8 mouse cellular contexts compared by ENCODE assay signal in the genomic region with DNA sequence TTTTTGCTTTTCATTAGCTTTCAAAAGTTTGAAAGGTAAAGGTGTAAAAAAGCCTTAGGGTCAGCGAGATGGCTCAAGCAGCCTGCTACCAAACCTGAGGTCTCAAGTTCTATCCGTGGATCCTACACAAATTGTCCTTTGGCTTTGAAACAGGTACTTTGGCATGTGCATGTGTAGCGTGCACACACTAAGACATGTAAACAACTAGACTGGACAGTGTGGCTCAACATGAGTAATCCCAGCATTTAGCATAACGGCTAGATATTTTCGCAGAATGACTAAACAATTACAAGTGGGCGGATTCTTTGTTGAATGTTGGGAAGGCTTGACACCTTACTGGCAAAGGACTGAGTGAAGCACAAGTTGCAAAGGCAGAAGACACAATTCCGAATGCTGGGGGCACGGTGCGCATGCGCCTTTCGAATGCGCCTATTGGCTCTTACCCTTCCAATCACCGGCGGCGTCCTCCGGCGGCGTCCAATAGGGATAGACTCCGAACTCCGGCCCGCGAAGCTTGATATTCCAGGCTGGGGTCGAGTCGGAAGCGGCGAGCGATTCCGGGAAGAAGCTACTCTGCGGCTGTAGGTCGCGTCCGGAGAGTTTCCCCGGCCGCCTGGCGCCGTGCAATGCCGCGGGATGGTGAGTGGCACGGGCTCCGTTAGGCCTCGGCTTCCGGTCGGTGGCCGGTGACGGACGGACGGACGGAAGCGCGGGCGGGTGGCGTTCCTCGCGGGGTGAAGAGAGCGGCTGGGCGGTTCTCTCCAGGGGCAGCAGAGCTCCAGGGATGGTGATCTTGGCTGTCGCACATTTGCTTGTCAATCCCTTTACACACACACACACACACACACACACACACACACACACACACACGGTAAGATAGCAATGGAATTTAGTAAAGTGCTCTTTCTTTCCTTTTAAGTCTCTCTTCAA. TPM values are rescaled to one million over a fixed set of nuclear protein-coding genes. Genes with fewer than 3 reads are reported as not detected.
DNase-seq lines count a peak whose midpoint lies in the region; ATAC-seq lines count a peak whose summit lies in the region.

A gene (plus strand): TSS at position 486 of the 930 bp plus-strand sequence.

- WGBS in heart, embryonic 14.5 days = 1% methylated on average over 58 of the region's 58 CpGs
- WGBS in liver, embryonic 13.5 days (ENCODE audit: insufficient replicate concordance) = 1% methylated on average over 58 of the region's 58 CpGs
- 1% methylated on average over 58 of the region's 58 CpGs for WGBS in stomach, embryonic 16.5 days

- H3K9ac ChIP-seq in heart, embryonic 14.5 days (ENCODE audit: low read length) = peak within 1 kb of the TSS; percentile 71
- peak within 1 kb of the TSS; percentile 87 for H3K9ac ChIP-seq in liver, embryonic 13.5 days
- peak within 1 kb of the TSS; percentile 77 for H3K9ac ChIP-seq in stomach, embryonic 16.5 days (ENCODE audit: low read length)

- H3K9me3 ChIP-seq in heart, embryonic 14.5 days (ENCODE audit: control insufficient read depth, low read length) = no peaks in the 10 kb centered on the region
- H3K9me3 ChIP-seq in liver, embryonic 13.5 days (replicated peaks) = no peaks in the 10 kb centered on the region
- H3K9me3 ChIP-seq in stomach, embryonic 16.5 days (replicated peaks; ENCODE audit: control insufficient read depth, low read length) = no peaks in the 10 kb centered on the region

- peaks cover 39% of the 10 kb centered on the region for H3K36me3 ChIP-seq in heart, embryonic 14.5 days (ENCODE audit: control insufficient read depth, insufficient read depth, low read length)
- peaks cover 59% of the 10 kb centered on the region for H3K36me3 ChIP-seq in liver, embryonic 13.5 days
- peaks cover 13% of the 10 kb centered on the region for H3K36me3 ChIP-seq in stomach, embryonic 16.5 days (ENCODE audit: control insufficient read depth, insufficient read depth, low read length)

- peak within 1 kb of the TSS; percentile 64 to 69 for H3K4me3 ChIP-seq in heart, embryonic 14.5 days (ENCODE audit: control insufficient read depth in 1 of 2, insufficient read depth in 1 of 2, low read depth in 1 of 2, low read length in 2 of 2)
- H3K4me3 ChIP-seq in liver, embryonic 13.5 days (replicated peaks) = peak within 1 kb of the TSS; percentile 83
- H3K4me3 ChIP-seq in stomach, embryonic 16.5 days (replicated peaks; ENCODE audit: low read length) = peak within 1 kb of the TSS; percentile 84

- peaks cover 0 to 13% of the 10 kb centered on the region in 2 experiments; a peak in 3 of 4 replicates for H3K4me1 ChIP-seq in heart, embryonic 14.5 days (ENCODE audit: control insufficient read depth in 2 of 2, insufficient read depth in 2 of 2, low read length in 2 of 2)
- peaks cover 22% of the 10 kb centered on the region for H3K4me1 ChIP-seq in liver, embryonic 13.5 days (replicated peaks)
- H3K4me1 ChIP-seq in stomach, embryonic 16.5 days (ENCODE audit: control insufficient read depth, insufficient read depth, low read length) = peaks cover 9% of the 10 kb centered on the region; the same call in 1 of the 2 replicates

- DNase-seq in c-Kit-negative CD71-positive TER-119-positive erythroid progenitor cells, embryonic 14.5 days (ENCODE audit: low read depth, low spot score) = peak; percentile 95
- DNase-seq in fibroblast of lung, adult 2 months (ENCODE audit: low read depth) = peak; percentile 75
- DNase-seq in kidney, postnatal 14 days = peak; percentile 95
- peak; percentile 93 for DNase-seq in liver, embryonic 13.5 days
- peak; percentile 93 for DNase-seq in neural tube, embryonic 10.5 days (ENCODE audit: extremely low spot score, low spot score)

- H3K4me2 ChIP-seq in heart, embryonic 14.5 days (ENCODE audit: low read length) = peak within 1 kb of the TSS; percentile 81
- peak within 1 kb of the TSS; percentile 75 for H3K4me2 ChIP-seq in liver, embryonic 13.5 days
- peak within 1 kb of the TSS; percentile 88 for H3K4me2 ChIP-seq in stomach, embryonic 16.5 days (ENCODE audit: low read depth, low read length)

- no peaks in the 10 kb centered on the region for H3K27me3 ChIP-seq in heart, embryonic 14.5 days (ENCODE audit: control insufficient read depth, insufficient read depth, low read length)
- H3K27me3 ChIP-seq in liver, embryonic 13.5 days = no peaks in the 10 kb centered on the region
- no peaks in the 10 kb centered on the region for H3K27me3 ChIP-seq in stomach, embryonic 16.5 days (ENCODE audit: control insufficient read depth, insufficient read depth, low read length)

- peak within 1 kb of the TSS; percentile 32 to 61; a peak in 2 of 4 replicates for H3K27ac ChIP-seq in heart, embryonic 14.5 days (replicated peaks in 1 of 2; ENCODE audit: control insufficient read depth in 1 of 2, insufficient read depth in 1 of 2, low read depth in 2 of 2, low read length in 2 of 2)
- H3K27ac ChIP-seq in liver, embryonic 13.5 days = peak within 1 kb of the TSS; percentile 93
- peak within 1 kb of the TSS; percentile 69 for H3K27ac ChIP-seq in stomach, embryonic 16.5 days (ENCODE audit: low read length)

- ATAC-seq in CD4-positive, CD25-positive, alpha-beta regulatory T cell, adult 4 months = peak; percentile 97
- ATAC-seq in heart, embryonic 14.5 days (ENCODE audit: insufficient number of reproducible peaks, insufficient read depth, low FRiP score, low read depth) = peak; percentile 86
- peak; percentile 95 for ATAC-seq in liver, embryonic 13.5 days (ENCODE audit: low read depth)
- peak; percentile 96 for ATAC-seq in stomach, embryonic 16.5 days (ENCODE audit: insufficient read depth, low FRiP score)

RNA-seq across cellular contexts. Expression of the gene that starts here (rescaled TPM):
- polyA plus RNA-seq in CD4-positive, CD25-positive, alpha-beta regulatory T cell, adult 4 months (2017; shearing (Covaris generic)) = under 1 TPM; 0.73 to 0.79 TPM
- polyA plus RNA-seq in heart, embryonic 14.5 days (2014; fragmentation: Nextera tagmentation; extraction: Ambion mirVana) = 1.5 and 1.7 TPM in 2 replicates
- polyA plus RNA-seq in liver, embryonic 13.5 days (2015; fragmentation: Nextera tagmentation; extraction: Ambion mirVana) = 3.5 and 3.6 TPM in 2 replicates
- 1.5 and 1.6 TPM in 2 replicates for polyA plus RNA-seq in stomach, embryonic 16.5 days (2015; fragmentation: Nextera tagmentation; extraction: Ambion mirVana)

Comparison
In these comparisons a context has a peak if more than half of its experiments do, and no peak if none do; other contexts are left out.
1. Peak in every context shown above with its lines: DNase-seq, ATAC-seq, H3K4me3 ChIP-seq and H3K27ac ChIP-seq.
2. Peak in ATAC-seq in CD4-positive, CD25-positive, alpha-beta regulatory T cell, adult 4 months; RNA of the gene not detected or under 1 TPM.